Mouse (Mus musculus) lung, postnatal 36 days (tissue): ENCODE measurements around the gene Scnn1g.

Source experiments
- DNase-seq: peaks from one replicate; pipeline ENCODE4 v3.0.0; 2022; ENCODE audit warnings: mixed read lengths

The Scnn1g gene

DNA sequence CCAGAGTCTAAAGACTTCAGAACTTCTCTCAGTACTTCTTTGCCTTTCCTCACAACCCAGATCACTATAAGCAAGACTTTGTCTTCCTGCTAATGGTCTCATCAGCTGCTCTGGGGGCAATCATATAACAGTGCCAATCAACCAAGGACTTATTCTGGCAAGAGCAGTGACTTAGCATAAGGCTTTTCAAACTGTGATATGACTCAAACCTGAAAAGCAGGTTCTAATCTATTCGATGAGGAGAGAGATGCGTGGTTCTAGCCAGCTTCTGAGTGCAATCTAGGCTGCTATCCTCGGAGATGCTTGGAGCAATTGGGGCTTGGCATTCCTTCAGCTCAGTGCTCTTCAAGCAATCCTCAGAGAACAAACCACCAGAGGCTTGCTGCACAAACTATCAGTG is 44.7 kb downstream of the Scnn1g start:
- peak; percentile 26 for DNase-seq

DNA sequence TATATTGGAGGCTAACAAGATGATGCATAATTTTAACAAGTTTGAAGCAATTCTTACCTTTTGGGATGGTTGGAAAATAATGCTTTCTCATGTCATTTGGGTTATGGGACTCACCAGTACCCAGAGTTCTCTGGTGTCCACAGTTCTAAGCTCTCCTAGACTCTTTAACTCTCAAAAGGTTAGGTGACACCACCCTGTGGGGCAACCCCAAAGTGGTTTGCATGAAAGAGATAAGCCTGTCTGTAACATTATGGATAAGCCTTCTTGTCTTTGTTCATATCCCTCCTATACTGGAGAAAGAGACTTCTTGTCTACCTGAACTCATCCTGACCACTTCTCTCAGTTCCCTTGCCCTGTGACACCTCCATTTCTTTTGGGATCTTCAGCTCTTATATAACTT is 45.1 kb downstream of the Scnn1g start:
- DNase-seq, result no peak

DNA sequence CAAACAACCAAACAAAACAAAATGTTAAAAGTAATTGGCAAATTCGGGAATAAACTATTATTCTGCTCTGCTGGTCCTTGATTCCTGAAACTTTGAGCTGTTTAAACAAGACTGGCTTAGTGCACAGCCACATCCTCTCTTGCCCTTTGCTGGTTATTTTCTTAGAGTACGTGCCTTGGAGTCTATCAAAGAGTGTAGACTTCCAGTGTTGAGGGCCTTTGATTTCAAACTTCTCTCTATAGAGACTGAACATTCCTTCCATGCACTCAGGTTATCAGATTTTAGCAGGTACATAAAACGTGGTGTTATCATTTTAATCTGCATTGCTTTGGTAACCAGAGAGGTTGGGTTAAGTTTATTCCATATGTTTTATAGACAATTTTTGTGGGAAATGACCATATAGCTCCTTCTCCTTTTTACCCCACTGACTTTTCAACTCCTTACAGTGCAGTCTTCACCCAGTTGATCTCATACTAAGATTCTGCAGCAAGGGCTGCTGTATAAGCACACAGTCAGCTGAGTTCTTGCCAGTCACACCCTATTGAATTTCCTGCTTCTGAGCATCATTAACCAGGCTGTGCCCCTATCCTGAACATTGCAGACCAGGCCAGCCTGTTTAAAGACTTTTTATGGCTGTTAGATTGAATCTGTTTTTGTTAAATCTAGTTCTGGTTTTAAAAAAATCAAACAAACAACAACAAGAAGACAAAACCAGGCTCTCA is 48.1 kb downstream of the Scnn1g start:
- DNase-seq, result no peak

DNA sequence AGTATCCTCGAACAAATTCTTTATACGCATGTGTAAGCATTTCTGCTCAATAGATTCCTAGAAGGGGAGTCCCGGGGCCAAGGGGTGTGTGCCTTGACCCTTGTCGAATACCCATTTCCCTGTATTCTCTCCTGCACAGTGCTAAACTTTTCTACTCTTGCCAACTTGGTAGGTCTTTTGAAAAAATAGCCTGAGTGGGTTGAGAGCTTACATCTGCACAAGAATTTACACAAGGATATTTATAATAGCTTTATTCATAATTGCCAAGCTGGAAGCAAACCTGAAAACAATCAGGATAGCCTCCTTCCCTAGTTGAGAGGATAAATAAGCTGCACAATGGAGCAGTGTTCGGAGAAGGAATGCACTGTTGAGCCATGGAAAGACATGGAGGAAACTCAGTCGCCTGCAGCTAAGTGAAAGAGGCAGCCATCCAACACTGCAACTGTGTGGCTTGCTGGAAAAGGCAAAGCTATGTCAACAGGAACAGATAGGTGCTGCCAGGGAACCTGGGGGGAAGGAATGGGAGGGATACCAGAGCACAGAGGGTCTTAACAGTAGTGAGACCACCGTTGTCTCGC is 51.5 kb downstream of the Scnn1g start:
- no peak for DNase-seq

DNA sequence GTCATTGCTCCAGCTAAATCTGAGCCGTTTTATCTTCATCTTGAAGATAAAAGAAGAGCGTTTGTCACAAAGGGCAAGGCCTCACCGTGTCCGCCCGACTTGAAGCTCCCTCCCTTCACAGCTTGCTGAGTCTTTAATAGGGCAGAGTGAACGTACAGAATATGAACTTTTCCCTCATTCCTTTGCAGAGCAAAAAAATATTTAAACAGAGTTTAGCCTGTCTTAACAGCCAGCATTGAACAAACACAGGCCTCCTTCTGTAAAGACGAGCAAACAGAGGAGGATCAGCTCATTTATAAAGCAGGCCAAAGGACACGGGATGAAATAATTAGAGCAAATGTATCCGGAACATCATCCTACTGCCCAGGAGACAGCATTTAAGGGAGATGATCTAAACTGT is 63.5 kb downstream of the Scnn1g start:
- no peak for DNase-seq

DNA sequence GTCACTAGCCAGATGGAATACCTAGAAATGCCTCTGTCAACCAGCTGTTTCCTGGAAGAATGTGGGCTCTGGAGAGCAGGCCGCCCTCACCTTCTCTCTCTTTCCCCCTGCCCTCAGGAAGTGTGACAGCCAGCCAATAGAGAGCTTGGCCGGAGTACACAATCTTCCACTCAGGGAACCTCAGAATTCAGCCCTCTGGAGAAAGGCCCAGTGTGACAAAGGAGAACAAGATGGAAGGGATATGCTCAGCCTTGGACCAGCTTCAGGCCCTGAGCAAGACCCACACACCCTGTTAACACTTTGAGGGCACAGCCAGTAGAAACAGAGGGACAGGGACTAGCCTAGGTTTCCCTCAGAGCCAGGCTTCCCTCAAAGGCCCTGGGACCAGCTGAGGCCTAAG is 68.2 kb downstream of the Scnn1g start:
- peak; percentile 26 for DNase-seq

DNA sequence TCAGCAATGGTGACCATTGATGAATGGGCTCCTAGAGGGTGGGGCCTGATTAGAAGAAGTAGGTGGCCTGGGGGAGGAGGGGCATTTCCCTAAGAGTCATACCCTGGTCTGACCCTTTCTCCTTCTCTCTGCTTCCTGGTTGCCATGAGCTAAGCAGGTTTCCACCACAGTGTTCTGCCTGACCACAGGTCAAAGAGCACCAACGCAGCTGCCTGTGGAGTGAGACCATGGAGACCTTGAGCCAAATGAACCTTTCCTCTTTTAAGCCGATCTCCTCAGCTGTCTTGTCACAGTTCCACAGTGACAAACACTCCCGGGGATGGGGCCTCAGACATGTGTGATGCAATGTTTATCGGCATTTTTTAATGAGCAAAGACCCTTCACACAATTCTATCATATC is 68.7 kb downstream of the Scnn1g start:
- DNase-seq, result no peak

DNA sequence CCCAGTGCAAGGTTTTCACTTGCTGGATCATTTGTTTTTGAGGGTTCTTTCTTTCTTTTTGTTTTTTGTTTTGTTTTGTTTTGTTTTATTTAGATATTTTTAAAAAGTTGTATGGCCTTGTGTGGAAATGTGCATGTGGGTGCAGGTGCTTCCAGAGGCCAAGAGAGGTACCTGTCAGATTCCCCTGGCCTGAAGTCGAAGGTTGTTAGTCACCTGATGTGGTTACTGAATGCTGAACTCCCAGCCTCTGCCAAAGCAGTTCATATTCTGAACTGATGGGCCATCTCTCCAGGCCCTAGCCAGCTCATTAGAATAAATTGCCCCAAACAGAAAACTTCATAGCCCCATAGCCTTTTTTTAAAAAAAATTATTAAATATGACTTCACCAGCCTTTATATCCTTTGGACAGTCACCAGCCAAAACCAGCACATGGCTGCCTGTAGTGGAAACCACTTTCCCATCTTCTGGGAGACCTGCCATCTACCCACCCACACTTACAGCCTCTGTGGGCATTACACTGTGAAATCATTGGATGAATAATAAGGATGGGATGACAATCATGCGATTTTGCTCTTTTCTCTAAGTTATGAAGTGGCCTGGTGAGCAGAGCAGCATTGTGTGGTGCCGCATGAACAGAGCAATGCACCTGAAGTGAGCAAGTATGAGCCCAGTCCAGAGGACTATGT is 71.7 kb downstream of the Scnn1g start:
- DNase-seq, result no peak

DNA sequence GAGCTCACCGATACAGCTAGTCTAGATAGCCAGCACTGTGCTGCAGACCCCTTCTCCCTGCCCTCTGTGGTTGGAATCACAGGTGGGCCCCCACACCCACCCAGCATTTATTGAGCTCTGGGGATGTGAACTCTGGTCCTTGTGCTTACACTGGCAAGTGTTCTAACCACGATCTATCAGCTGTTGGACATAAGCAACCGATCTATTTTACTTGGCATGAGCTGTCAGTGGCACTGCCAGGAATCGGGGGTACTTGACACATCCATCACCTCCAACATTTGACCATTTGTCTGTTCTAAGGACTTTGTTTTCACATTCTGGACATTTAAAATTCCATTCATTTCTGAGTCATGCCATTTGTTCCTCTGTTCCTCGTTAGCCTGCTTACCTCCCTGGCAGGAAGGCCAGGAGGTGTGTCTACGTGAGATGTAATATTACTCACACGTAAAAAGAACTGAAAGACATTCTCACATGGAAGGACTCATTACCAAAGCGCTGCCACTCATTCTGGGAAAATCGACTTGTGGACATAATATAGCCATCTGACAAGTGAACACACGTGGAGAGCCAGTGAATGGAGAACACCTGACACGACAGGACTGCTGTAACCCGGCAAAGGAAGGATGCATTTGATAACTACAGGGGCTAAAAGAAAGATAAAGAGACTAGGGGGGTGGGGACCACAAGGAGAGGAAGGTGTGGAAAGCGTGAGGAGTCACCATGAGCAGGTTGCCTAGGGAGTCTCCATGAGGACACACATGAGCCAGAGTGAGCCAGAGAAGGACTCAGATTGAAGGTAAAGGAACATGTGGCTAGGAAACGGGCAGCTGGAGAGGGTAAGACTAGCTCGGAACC is 73.7 kb downstream of the Scnn1g start:
- DNase-seq, result peak; percentile 23
